Mouse (Mus musculus) layer of hippocampus, adult 9-11 months (tissue): ENCODE measurements around the gene Rps23.
"Not testable (repeated sequence)": the region's sequence is repeated elsewhere in the genome, so short reads cannot be mapped to it uniquely, and the experiment has no call there.

ENCODE experiments used
- DNase-seq: peaks from one replicate; pipeline ENCODE4 v3.0.0; 2022

Gene Rps23

GRCm38 (mm10) chr13:90922751-90923612 lies at the start of gene Rps23:
TSS of gene Rps23 (plus strand) at chr13:90922958.
- peak; percentile 88 for DNase-seq

- DNase-seq: no peak
Measured at GRCm38 (mm10) chr13:90881727-90882429, 40.9 kb upstream of the Rps23 start.

GRCm38 (mm10) chr13:90885856-90886532 lies 36.8 kb upstream of the Rps23 start:
- DNase-seq: no peak

- peak; percentile 40 for DNase-seq
Measured at GRCm38 (mm10) chr13:90886568-90886983, 36.2 kb upstream of the Rps23 start.

GRCm38 (mm10) chr13:90890111-90890510 lies 32.6 kb upstream of the Rps23 start:
- no peak for DNase-seq

- no peak for DNase-seq
Measured at GRCm38 (mm10) chr13:90894819-90895218, 27.9 kb upstream of the Rps23 start.

- DNase-seq: peak; percentile 31
Measured at GRCm38 (mm10) chr13:90896098-90896497, 26.7 kb upstream of the Rps23 start.

GRCm38 (mm10) chr13:90896821-90897220 lies 25.9 kb upstream of the Rps23 start:
- DNase-seq: no peak

- no peak for DNase-seq
Measured at GRCm38 (mm10) chr13:90905176-90905575, 17.6 kb upstream of the Rps23 start, which contains the start of gene Atp6ap1l. TSS of gene Atp6ap1l (minus strand) at chr13:90905355.

GRCm38 (mm10) chr13:90907376-90907775 lies 15.4 kb upstream of the Rps23 start:
- DNase-seq: no peak

GRCm38 (mm10) chr13:90912760-90913674 lies 9.7 kb upstream of the Rps23 start:
- no peak for DNase-seq

GRCm38 (mm10) chr13:90913675-90914192 lies 9.0 kb upstream of the Rps23 start:
- DNase-seq: no peak

GRCm38 (mm10) chr13:90914721-90915120 lies 8.0 kb upstream of the Rps23 start:
- DNase-seq: no peak

GRCm38 (mm10) chr13:90923617-90924016 lies 859 bp downstream of the Rps23 start:
- not testable (repeated sequence) for DNase-seq

- no peak for DNase-seq
Measured at GRCm38 (mm10) chr13:90924072-90924471, 1.3 kb downstream of the Rps23 start.

GRCm38 (mm10) chr13:90925191-90925590 lies 2.4 kb downstream of the Rps23 start:
- no peak for DNase-seq

- DNase-seq: no peak
Measured at GRCm38 (mm10) chr13:90926125-90926765, 3.5 kb downstream of the Rps23 start.

GRCm38 (mm10) chr13:90926938-90927633 lies 4.3 kb downstream of the Rps23 start:
- DNase-seq: no peak

- not testable (repeated sequence) for DNase-seq
Measured at GRCm38 (mm10) chr13:90928266-90928665, 5.5 kb downstream of the Rps23 start.

GRCm38 (mm10) chr13:90929847-90930246 lies 7.1 kb downstream of the Rps23 start:
- peak; percentile 78 for DNase-seq

- no peak for DNase-seq
Measured at GRCm38 (mm10) chr13:90933256-90933655, 10.5 kb downstream of the Rps23 start.
